Mouse (Mus musculus) liver, adult 2 months (tissue): ENCODE measurements around the gene Pik3ip1. TPM values are rescaled to one million over a fixed set of nuclear protein-coding genes. Genes with fewer than 3 reads are reported as not detected.

Experiments used
- DNase-seq: peaks from one replicate; pipeline ENCODE4 v3.0.0-alpha.2; 2011; ENCODE audit warnings: low read depth, low spot score; ENCODE audit errors: extremely low read depth
- H3K27ac ChIP-seq: fragments of 200-500 bp; replicated peaks from 2 replicates; pipeline ENCODE4 v1.5.1; 2012; ENCODE audit warnings: low read depth, mild to moderate bottlenecking, control low read depth, inconsistent platforms, low read length; ENCODE audit not compliant: insufficient read depth
- H3K27me3 ChIP-seq: fragments of 200-500 bp; 2 replicates; pipeline ENCODE4 v1.6.1; 2012; ENCODE audit warnings: mild to moderate bottlenecking, moderate library complexity, low read length, inconsistent platforms; ENCODE audit not compliant: control insufficient read depth, insufficient read depth
- H3K36me3 ChIP-seq: fragments of 200-500 bp; 2 replicates; pipeline ENCODE4 v1.6.1; 2012; ENCODE audit warnings: low read length, inconsistent platforms; ENCODE audit not compliant: control insufficient read depth, insufficient read depth
- H3K4me1 ChIP-seq: fragments of 200-500 bp; 2 replicates; pipeline ENCODE4 v1.6.1; 2011; ENCODE audit warnings: low read length; ENCODE audit not compliant: control insufficient read depth, insufficient read depth
- H3K4me3 ChIP-seq: fragments of 200-500 bp; 2 replicates; pipeline ENCODE4 v1.5.1; 2011; ENCODE audit warnings: low read depth, mild to moderate bottlenecking, control low read depth, low read length, moderate library complexity; ENCODE audit not compliant: insufficient read depth
- H3K79me2 ChIP-seq: fragments of 200-500 bp; 2 replicates; pipeline ENCODE4 v1.6.1; 2012; ENCODE audit warnings: inconsistent platforms, mild to moderate bottlenecking, low read length, moderate library complexity; ENCODE audit not compliant: control insufficient read depth, insufficient read depth
- H3K9ac ChIP-seq: fragments of 200-500 bp; 2 replicates; pipeline ENCODE4 v1.6.1; 2012; ENCODE audit warnings: low read depth, mild to moderate bottlenecking, control low read depth, inconsistent platforms, low read length
- CTCF ChIP-seq: fragments of 200-500 bp; IDR thresholded peaks from 2 replicates; pipeline ENCODE4 v1.5.1; 2011; ENCODE audit warnings: low read depth, low read length, control low read depth
- POLR2A ChIP-seq: fragments of 200-500 bp; IDR thresholded peaks from 2 replicates; pipeline ENCODE4 v1.6.1; 2011; ENCODE audit warnings: low read length, control low read depth; ENCODE audit not compliant: insufficient read depth; ENCODE audit errors: extremely low read depth
- WGBS: fragments of 180-500 bp; shearing (Covaris S2); methylation state at CpG from one replicate; pipeline ENCODE4 v1.1.7; 2018; 5-methylcytosine and 5-hydroxymethylcytosine counted together
- polyA plus RNA-seq: library from polyadenylated mRNA; depleted of rRNA; stranded (reverse); fragments of >200 nt; gene quantifications from 2 replicates; pipeline ENCODE4 v1.2.3, GENCODE M21; 2012
- total RNA-seq: library from RNA; depleted of rRNA; stranded (reverse); fragments of >200 nt; gene quantifications from 2 replicates; pipeline ENCODE4 v1.2.3, GENCODE M21; 2014

Pik3ip1 gene
- total and polyA plus RNA-seq, 2 experiments = 0.59 to 0.83 TPM

GRCm38 (mm10) chr11:3370162-3370561 is 40.0 kb downstream of the Pik3ip1 start:
- peaks cover 6% of the 10 kb centered on the region; the same call in 1 of the 2 replicates for H3K4me1 ChIP-seq
- H3K4me3 ChIP-seq = no peak overlapping the region
- no peaks in the 10 kb centered on the region for H3K27me3 ChIP-seq
- 91% methylated on average over 2 of the region's 2 CpGs for WGBS
- no peaks in the 10 kb centered on the region for H3K79me2 ChIP-seq
- DNase-seq = no peak
- H3K9ac ChIP-seq = no peak overlapping the region
- TF ChIP-seq POLR2A = no peak
- TF ChIP-seq CTCF = no peak
- no peak overlapping the region for H3K27ac ChIP-seq
- H3K36me3 ChIP-seq = no peaks in the 10 kb centered on the region

GRCm38 (mm10) chr11:3370928-3371598 is 40.9 kb downstream of the Pik3ip1 start:
- Histone ChIP-seq H3K27ac (no peak overlapping the region), H3K4me3 (peak overlapping the region; percentile 45), H3K79me2 (no peaks in the 10 kb centered on the region), H3K36me3 (no peaks in the 10 kb centered on the region), H3K27me3 (no peaks in the 10 kb centered on the region), H3K9ac (peak overlapping the region; percentile 57), H3K4me1 (peaks cover 6% of the 10 kb centered on the region; the same call in 1 of the 2 replicates)
- TF ChIP-seq POLR2A (no peak), CTCF (no peak)
- peak; percentile 66 for DNase-seq
- 15% methylated on average over 27 of the region's 27 CpGs for WGBS

GRCm38 (mm10) chr11:3371599-3372295 is 41.5 kb downstream of the Pik3ip1 start:
- Histone ChIP-seq H3K27me3 (no peaks in the 10 kb centered on the region), H3K79me2 (no peaks in the 10 kb centered on the region), H3K27ac (no peak overlapping the region), H3K36me3 (no peaks in the 10 kb centered on the region), H3K9ac (peak overlapping the region; percentile 57), H3K4me1 (peaks cover 6% of the 10 kb centered on the region; the same call in 1 of the 2 replicates), H3K4me3 (peak overlapping the region; percentile 45)
- WGBS = 31% methylated on average over 7 of the region's 7 CpGs
- TF ChIP-seq CTCF (no peak), POLR2A (no peak)
- no peak for DNase-seq

- 73% methylated on average over 7 of the region's 7 CpGs for WGBS
Observed at GRCm38 (mm10) chr11:3373591-3374292, 43.5 kb downstream of the Pik3ip1 start.

GRCm38 (mm10) chr11:3374293-3374645 is 44.1 kb downstream of the Pik3ip1 start:
- Histone ChIP-seq H3K27me3 (no peaks in the 10 kb centered on the region), H3K27ac (no peak overlapping the region), H3K4me1 (peaks cover 6% of the 10 kb centered on the region; the same call in 1 of the 2 replicates), H3K79me2 (no peaks in the 10 kb centered on the region), H3K36me3 (no peaks in the 10 kb centered on the region), H3K9ac (no peak overlapping the region), H3K4me3 (no peak overlapping the region)
- 77% methylated on average over 7 of the region's 7 CpGs for WGBS
- no peak for DNase-seq
- TF ChIP-seq CTCF (no peak), POLR2A (no peak)

More at GRCm38 (mm10) chr11:3373591-3374292, 43.5 kb downstream of the Pik3ip1 start:
- Histone ChIP-seq H3K27ac (no peak overlapping the region), H3K79me2 (no peaks in the 10 kb centered on the region), H3K4me1 (peaks cover 6% of the 10 kb centered on the region; the same call in 1 of the 2 replicates), H3K4me3 (no peak overlapping the region), H3K36me3 (no peaks in the 10 kb centered on the region), H3K9ac (no peak overlapping the region), H3K27me3 (no peaks in the 10 kb centered on the region)
- TF ChIP-seq POLR2A (no peak), CTCF (no peak)
- DNase-seq = no peak

- WGBS = 83% methylated on average over 12 of the region's 12 CpGs
- DNase-seq = no peak
- no peaks in the 10 kb centered on the region for H3K79me2 ChIP-seq
- H3K36me3 ChIP-seq = no peaks in the 10 kb centered on the region
- H3K9ac ChIP-seq = no peak overlapping the region
- peaks cover 6% of the 10 kb centered on the region; the same call in 1 of the 2 replicates for H3K4me1 ChIP-seq
- TF ChIP-seq POLR2A = no peak
- no peak for TF ChIP-seq CTCF
- H3K27ac ChIP-seq = no peak overlapping the region
- H3K4me3 ChIP-seq = no peak overlapping the region
- no peaks in the 10 kb centered on the region for H3K27me3 ChIP-seq
Observed at GRCm38 (mm10) chr11:3374741-3375140, 44.5 kb downstream of the Pik3ip1 start.
